Mouse (Mus musculus): Measurements from ENCODE around the gene Cryzl2.

GRCm38 (mm10) chr1:157519396-157519795 lies 61.0 kb downstream of the Cryzl2 start:
- TF ChIP-seq NRF1 (IDR thresholded peaks at IDR 0.05; ENCODE audit: insufficient read depth, low read depth, low read length, poor library complexity, severe bottlenecking) (no peak), MXI1 (IDR thresholded peaks at IDR 0.05; ENCODE audit: low read depth, low read length) (no peak), CTCF (IDR thresholded peaks at IDR 0.05 in 2 of 3, conservative IDR thresholded peaks at IDR 0.05 in 1 of 3; ENCODE audit: control insufficient read depth in 1 of 3, insufficient read depth in 1 of 3, low read depth in 2 of 3, low read length in 3 of 3, poor library complexity in 1 of 3, severe bottlenecking in 1 of 3) (no peak), POLR2AphosphoS5 (IDR thresholded peaks at IDR 0.05; ENCODE audit: borderline replicate concordance, low read depth, low read length) (no peak), EP300 (IDR thresholded peaks at IDR 0.05; ENCODE audit: low read depth in 1 of 2, low read length in 2 of 2) (peak in 1 of 2 experiments; percentile 17; a peak in 1 of 4 replicates), GATA1 (IDR thresholded peaks at IDR 0.05; ENCODE audit: low read depth, low read length) (0 out of 2 replicates have a peak, but pooled peaks have one; percentile 16), ZC3H11A (IDR thresholded peaks at IDR 0.05; ENCODE audit: low read depth, low read length) (no peak), RAD21 (IDR thresholded peaks at IDR 0.05; ENCODE audit: low read depth, low read length) (no peak), KAT2A (conservative IDR thresholded peaks at IDR 0.05; ENCODE audit: low read depth, low read length) (no peak)

All from MEL (cell line).